Mouse (Mus musculus): ENCODE data around the gene Prpf3. TPM values are rescaled to one million over a fixed set of nuclear protein-coding genes. Genes with fewer than 3 reads are reported as not detected.
A peak's percentile ranks its signal among the peaks of the same experiment; 100 is the strongest.
"Not testable (repeated sequence)": the region's sequence is repeated elsewhere in the genome, so short reads cannot be mapped to it uniquely, and the experiment has no call there.

The Prpf3 gene
- polyA plus RNA-seq, 1 experiment from 2014 or later, result 65.8 TPM

GRCm38 (mm10) chr3:95842503-95843214, 13.0 kb downstream of the Prpf3 start:
- Histone ChIP-seq H3K27ac (replicated peaks) (no peak overlapping the region), H3K4me1 (no peaks in the 10 kb centered on the region), H3K9me3 (replicated peaks) (no peaks in the 10 kb centered on the region), H3K36me3 (peaks cover 100% of the 10 kb centered on the region), H3K4me3 (no peak overlapping the region), H3K27me3 (ENCODE audit: low read depth, poor library complexity, severe bottlenecking) (no peaks in the 10 kb centered on the region)
- DNase-seq (ENCODE audit: low spot score), result no peak
- 91% methylated on average over 3 of the region's 3 CpGs for WGBS

- Histone ChIP-seq H3K27me3 (ENCODE audit: low read depth, poor library complexity, severe bottlenecking) (no peaks in the 10 kb centered on the region), H3K36me3 (peaks cover 100% of the 10 kb centered on the region), H3K4me3 (no peak overlapping the region), H3K27ac (replicated peaks) (no peak overlapping the region), H3K4me1 (no peaks in the 10 kb centered on the region), H3K9me3 (replicated peaks) (no peaks in the 10 kb centered on the region)
- DNase-seq (ENCODE audit: low spot score), result no peak
- 91% methylated on average over 2 of the region's 2 CpGs for WGBS
These were observed 16.4 kb downstream of the Prpf3 start for GRCm38 (mm10) chr3:95839250-95839649.

- no peak overlapping the region for H3K4me3 ChIP-seq
- H3K4me1 ChIP-seq, result no peaks in the 10 kb centered on the region
- no peaks in the 10 kb centered on the region for H3K9me3 ChIP-seq (replicated peaks)
- H3K27ac ChIP-seq (replicated peaks), result no peak overlapping the region
- 98% methylated on average over 4 of the region's 4 CpGs for WGBS
- H3K36me3 ChIP-seq, result peaks cover 68% of the 10 kb centered on the region
- no peaks in the 10 kb centered on the region for H3K27me3 ChIP-seq (ENCODE audit: low read depth, poor library complexity, severe bottlenecking)
- no peak for DNase-seq (ENCODE audit: low spot score)
These were observed 26.6 kb downstream of the Prpf3 start for GRCm38 (mm10) chr3:95829053-95829452.

GRCm38 (mm10) chr3:95826275-95826674, 29.4 kb downstream of the Prpf3 start:
- Histone ChIP-seq H3K4me3 (no peak overlapping the region), H3K36me3 (peaks cover 41% of the 10 kb centered on the region), H3K27ac (replicated peaks) (no peak overlapping the region), H3K27me3 (ENCODE audit: low read depth, poor library complexity, severe bottlenecking) (no peaks in the 10 kb centered on the region), H3K9me3 (replicated peaks) (no peaks in the 10 kb centered on the region), H3K4me1 (no peaks in the 10 kb centered on the region)
- no peak for DNase-seq (ENCODE audit: low spot score)
- WGBS, result 82% methylated on average over 2 of the region's 2 CpGs

- peak overlapping the region; percentile 99 for H3K27ac ChIP-seq (replicated peaks)
- no peak for DNase-seq (ENCODE audit: low spot score)
- peaks cover 30% of the 10 kb centered on the region for H3K4me1 ChIP-seq
- H3K27me3 ChIP-seq (ENCODE audit: low read depth, poor library complexity, severe bottlenecking), result no peaks in the 10 kb centered on the region
- 51% methylated on average over 10 of the region's 10 CpGs for WGBS
- H3K4me3 ChIP-seq, result peak overlapping the region; percentile 91
- no peaks in the 10 kb centered on the region for H3K9me3 ChIP-seq (replicated peaks)
- H3K36me3 ChIP-seq, result peaks cover 8% of the 10 kb centered on the region
These were observed 35.4 kb downstream of the Prpf3 start for GRCm38 (mm10) chr3:95820046-95821010.

GRCm38 (mm10) chr3:95819351-95819985, 36.2 kb downstream of the Prpf3 start:
- WGBS, result under 1% methylated on average over 49 of the region's 49 CpGs

GRCm38 (mm10) chr3:95818571-95819288, 37.0 kb downstream of the Prpf3 start, which contains the start of gene Rprd2:
TSS of gene Rprd2 (minus strand) at chr3:95818863.
- Histone ChIP-seq H3K36me3 (peaks cover 11% of the 10 kb centered on the region), H3K9me3 (replicated peaks) (no peaks in the 10 kb centered on the region), H3K27me3 (ENCODE audit: low read depth, poor library complexity, severe bottlenecking) (no peaks in the 10 kb centered on the region), H3K4me1 (peaks cover 30% of the 10 kb centered on the region), H3K27ac (replicated peaks) (peak within 1 kb of the TSS; percentile 99), H3K4me3 (peak within 1 kb of the TSS; percentile 91)
- DNase-seq (ENCODE audit: low spot score), result peak; percentile 86
- WGBS, result under 1% methylated on average over 59 of the region's 60 CpGs

More at GRCm38 (mm10) chr3:95819351-95819985, 36.2 kb downstream of the Prpf3 start:
- peaks cover 8% of the 10 kb centered on the region for H3K36me3 ChIP-seq
- DNase-seq (ENCODE audit: low spot score), result peak; percentile 100
- peaks cover 30% of the 10 kb centered on the region for H3K4me1 ChIP-seq
- H3K27ac ChIP-seq (replicated peaks), result peak overlapping the region; percentile 99
- no peaks in the 10 kb centered on the region for H3K27me3 ChIP-seq (ENCODE audit: low read depth, poor library complexity, severe bottlenecking)
- peak overlapping the region; percentile 91 for H3K4me3 ChIP-seq
- no peaks in the 10 kb centered on the region for H3K9me3 ChIP-seq (replicated peaks)

- 0% methylated on average over 21 of the region's 21 CpGs for WGBS
- peak overlapping the region; percentile 91 for H3K4me3 ChIP-seq
- H3K27me3 ChIP-seq (ENCODE audit: low read depth, poor library complexity, severe bottlenecking), result no peaks in the 10 kb centered on the region
- peaks cover 18% of the 10 kb centered on the region for H3K36me3 ChIP-seq
- H3K9me3 ChIP-seq (replicated peaks), result no peaks in the 10 kb centered on the region
- H3K4me1 ChIP-seq, result peaks cover 30% of the 10 kb centered on the region
- H3K27ac ChIP-seq (replicated peaks), result peak overlapping the region; percentile 99
- no peak for DNase-seq (ENCODE audit: low spot score)
These were observed 37.6 kb downstream of the Prpf3 start for GRCm38 (mm10) chr3:95818026-95818511.

- H3K36me3 ChIP-seq, result peaks cover 28% of the 10 kb centered on the region
- WGBS, result 96% methylated on average over 3 of the region's 3 CpGs
- H3K27me3 ChIP-seq (ENCODE audit: low read depth, poor library complexity, severe bottlenecking), result no peaks in the 10 kb centered on the region
- H3K4me1 ChIP-seq, result peaks cover 30% of the 10 kb centered on the region
- DNase-seq (ENCODE audit: low spot score), result no peak
- no peaks in the 10 kb centered on the region for H3K9me3 ChIP-seq (replicated peaks)
- H3K4me3 ChIP-seq, result peak overlapping the region; percentile 91; the same call in 1 of the 2 replicates
- no peak overlapping the region for H3K27ac ChIP-seq (replicated peaks)
These were observed 39.0 kb downstream of the Prpf3 start for GRCm38 (mm10) chr3:95816681-95817080.

- Histone ChIP-seq H3K4me1 (no peaks in the 10 kb centered on the region), H3K4me3 (no peak overlapping the region), H3K27ac (replicated peaks) (no peak overlapping the region), H3K36me3 (peaks cover 48% of the 10 kb centered on the region), H3K9me3 (replicated peaks) (no peaks in the 10 kb centered on the region), H3K27me3 (ENCODE audit: low read depth, poor library complexity, severe bottlenecking) (no peaks in the 10 kb centered on the region)
- no peak for DNase-seq (ENCODE audit: low spot score)
- 71% methylated on average over 2 of the region's 2 CpGs for WGBS
These were observed 47.3 kb downstream of the Prpf3 start for GRCm38 (mm10) chr3:95808384-95808783.

GRCm38 (mm10) chr3:95807630-95808029, 48.1 kb downstream of the Prpf3 start:
- H3K4me1 ChIP-seq; H3K27ac ChIP-seq (replicated peaks); DNase-seq (ENCODE audit: low spot score); H3K27me3 ChIP-seq (ENCODE audit: low read depth, poor library complexity, severe bottlenecking); H3K9me3 ChIP-seq (replicated peaks); H3K4me3 ChIP-seq: not testable (repeated sequence)
- H3K36me3 ChIP-seq, result peaks cover 51% of the 10 kb centered on the region
- 86% methylated on average over 6 of the region's 6 CpGs for WGBS

GRCm38 (mm10) chr3:95806677-95807076, 49.0 kb downstream of the Prpf3 start:
- Histone ChIP-seq H3K4me3 (no peak overlapping the region), H3K27me3 (ENCODE audit: low read depth, poor library complexity, severe bottlenecking) (no peaks in the 10 kb centered on the region), H3K4me1 (no peaks in the 10 kb centered on the region), H3K27ac (replicated peaks) (no peak overlapping the region), H3K36me3 (peaks cover 50% of the 10 kb centered on the region), H3K9me3 (replicated peaks) (no peaks in the 10 kb centered on the region)
- WGBS, result 88% methylated on average over 1 of the region's 1 CpGs
- DNase-seq (ENCODE audit: low spot score), result no peak
